Mouse (Mus musculus): ENCODE measurements around the gene Efs.

The Efs gene

DNA sequence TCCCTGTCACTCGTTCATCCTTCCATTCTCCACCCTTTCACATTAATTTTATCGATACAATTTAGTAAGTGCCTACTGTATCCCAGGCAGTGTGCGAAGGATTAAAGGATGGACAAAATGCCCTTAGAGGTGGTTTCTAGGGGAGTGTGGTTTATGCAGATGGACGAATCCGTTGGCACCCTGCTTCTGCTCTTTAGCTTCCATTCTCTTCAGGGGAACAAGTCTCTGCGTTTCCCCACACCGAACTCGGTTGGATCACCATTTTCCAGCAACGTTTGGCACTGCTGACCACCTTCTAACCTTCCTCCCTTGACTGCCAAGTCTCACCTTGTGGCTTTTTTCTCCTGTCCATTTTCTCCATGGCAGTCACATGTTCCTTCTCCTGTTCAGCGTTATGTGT lies 12.6 kb downstream of the Efs start:
- no peak for DNase-seq

DNA sequence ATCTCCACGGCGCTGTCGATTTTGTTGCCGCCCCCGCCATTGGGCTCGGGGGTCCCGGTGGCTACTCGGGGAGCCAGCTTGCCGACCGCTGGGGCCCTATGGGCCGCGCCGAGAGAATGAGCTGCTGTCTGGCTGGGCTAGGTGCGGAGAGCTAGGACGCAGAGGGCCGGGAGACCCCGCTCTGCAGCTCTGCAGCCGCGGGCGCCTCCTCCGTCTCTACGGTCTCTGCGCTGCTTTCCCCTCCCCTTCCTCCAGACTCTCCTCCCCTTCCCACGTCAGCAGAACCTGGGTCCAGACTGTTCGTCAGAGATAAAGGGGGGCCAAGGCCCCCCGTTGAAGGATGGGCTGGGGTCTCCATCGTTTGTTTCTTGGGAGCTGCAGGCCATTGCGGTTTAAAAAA lies 13.0 kb downstream of the Efs start, which contains the start of gene Slc22a17:
Gene Slc22a17 (minus strand): TSS at position 247 of the 400 bp plus-strand sequence.
- DNase-seq: peak; percentile 45

DNA sequence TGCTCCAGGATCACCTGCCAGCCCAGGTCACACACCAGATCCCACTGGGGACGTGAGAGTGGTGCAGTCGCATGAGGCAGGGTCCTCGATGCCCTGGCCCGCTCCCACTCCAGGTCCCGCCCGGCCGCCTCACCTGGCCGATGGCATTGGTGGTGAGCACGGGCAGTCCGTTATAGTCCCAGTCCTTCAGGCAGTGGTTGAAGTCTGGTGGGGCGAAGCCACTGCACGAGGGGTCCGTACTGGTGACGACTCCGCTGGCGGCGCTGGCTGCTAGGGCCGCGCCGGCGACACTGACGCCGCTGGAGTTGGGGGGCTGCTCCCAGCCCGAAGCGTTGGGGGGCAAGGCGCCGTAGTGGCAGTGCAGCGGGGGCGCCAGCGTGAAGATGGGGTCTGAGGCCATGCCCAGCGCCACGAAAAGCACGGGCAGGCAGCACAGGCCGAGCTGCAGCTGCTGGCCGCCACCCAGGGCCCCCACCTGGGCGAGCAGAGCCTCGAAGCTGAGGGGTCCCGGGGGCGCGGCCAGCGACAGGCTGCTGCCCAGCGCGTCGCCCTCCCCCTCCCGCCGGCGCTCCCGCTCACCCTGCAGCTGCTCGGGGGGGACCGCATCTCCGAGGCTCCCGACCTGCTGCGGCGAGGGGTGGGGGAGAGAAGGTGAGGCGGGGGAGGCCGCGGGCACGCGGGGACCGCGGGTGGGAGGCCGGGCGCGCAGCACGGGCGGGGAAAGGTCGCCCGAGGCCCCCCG lies 13.6 kb downstream of the Efs start:
- peak; percentile 14 for DNase-seq

DNA sequence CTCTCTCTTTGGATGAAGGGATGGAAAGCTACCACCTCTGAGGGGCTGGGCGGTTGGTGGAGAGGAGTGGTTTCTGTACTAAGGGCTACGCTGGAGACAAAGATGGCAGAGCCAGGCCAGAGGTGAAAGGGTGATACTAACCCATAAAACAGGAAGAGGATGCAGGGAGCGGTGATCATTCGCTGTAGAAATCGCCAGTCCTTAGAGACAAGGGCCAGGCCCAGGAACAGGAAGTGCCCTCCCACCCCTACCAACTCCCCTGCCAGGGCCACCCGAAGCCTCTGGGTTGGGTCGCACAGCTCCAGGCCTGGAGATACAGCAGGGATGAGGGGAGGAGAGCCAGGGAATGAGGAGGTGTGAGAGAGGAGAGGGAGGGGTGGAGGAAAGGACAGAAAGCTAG lies 17.2 kb downstream of the Efs start:
- DNase-seq: no peak

DNA sequence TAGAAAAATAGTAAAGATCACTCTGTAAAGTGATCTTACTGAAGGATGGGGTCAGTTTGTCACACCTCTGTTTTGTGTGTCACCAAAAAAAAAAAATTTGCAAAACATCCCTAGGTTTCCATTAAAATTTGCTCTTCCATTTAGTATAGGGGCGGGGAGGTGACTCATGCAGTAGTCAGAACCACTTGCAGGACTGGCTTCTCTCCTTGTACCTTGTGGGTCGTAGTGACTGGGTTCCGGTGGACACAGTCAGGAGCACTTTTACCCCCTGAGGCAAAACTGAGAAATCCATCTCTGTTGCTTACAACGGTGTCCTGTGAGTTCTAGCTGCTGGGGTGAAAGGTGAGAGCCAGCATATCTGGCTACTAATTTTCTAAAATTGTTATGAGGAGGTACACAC lies 22.3 kb downstream of the Efs start:
- no peak for DNase-seq

DNA sequence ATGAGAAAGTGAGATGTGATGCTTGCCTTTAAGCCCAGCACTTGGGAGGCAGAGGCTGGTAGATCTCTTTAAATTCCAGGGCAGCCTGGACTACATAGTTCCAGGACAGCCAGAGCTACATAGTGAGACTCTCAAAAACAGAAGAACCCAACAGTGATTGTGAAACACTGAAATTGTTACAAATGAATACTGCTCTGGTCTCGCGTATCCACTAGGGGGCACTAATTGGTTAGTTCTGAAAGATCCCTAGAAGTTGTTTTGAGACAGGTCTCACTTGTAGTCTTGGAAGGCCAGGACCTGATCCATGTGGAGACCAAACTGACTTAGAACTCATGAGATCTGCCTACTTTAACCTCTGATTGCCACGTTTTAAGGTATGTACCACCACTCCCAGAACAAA lies 25.5 kb downstream of the Efs start:
- peak; percentile 61 for DNase-seq

DNA sequence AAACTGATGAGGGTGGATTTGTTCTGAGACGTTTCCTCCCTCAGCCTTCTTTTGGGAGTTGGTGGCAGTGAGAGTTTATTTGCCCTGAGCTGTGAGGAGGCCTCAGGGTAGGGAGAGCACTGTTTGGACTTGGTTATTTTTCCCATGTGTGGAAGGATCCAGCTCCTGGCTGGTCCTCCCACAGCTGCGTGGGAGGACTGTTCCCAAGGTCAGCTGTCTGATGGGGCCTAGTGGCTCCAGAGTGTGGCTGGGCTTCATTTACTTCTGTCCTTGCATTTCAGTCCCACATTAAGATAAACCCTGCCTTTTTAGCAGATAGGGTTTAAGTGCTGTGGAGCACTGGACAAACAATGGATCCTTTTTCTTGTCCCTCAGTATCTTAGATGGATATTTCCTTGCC lies 28.5 kb downstream of the Efs start:
- DNase-seq: no peak

DNA sequence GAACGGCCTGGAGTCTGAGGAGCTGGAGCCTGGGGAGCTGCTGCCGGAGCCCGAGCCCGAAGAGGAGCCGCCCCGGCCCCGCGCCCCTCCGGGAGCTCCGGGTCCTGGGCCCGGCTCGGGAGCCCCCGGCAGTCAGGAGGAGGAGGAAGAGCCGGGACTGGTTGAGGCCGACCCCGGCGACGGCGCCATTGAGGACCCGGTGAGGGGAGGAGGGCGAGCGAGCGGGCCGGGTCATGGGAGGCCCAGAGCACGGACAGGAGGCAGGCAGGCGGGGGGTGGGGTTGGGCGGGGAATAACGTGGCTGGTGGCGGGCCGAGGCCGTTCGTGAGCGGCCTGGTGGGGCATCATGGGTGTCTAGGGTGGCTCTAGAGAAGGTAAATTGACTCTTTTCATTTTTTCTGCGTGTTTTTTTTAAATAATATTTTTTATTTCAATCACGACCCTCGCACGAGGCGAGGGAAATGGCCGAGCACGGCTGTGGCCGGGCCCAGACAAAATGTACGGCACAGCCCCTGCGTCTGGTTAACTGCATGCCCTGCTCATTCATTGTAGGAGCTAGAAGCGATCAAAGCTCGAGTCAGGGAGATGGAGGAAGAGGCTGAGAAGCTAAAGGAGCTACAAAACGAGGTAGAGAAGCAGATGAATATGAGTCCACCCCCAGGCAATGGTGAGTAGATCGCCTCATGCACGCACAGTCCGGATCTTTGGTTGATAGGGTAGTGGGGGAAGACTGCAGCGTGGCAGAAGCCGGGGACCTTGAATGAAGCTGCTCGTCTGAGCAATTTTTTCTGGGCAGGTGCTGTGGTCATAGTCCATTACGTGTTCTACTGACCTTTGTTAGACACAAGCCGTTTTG lies 31.4 kb downstream of the Efs start:
- DNase-seq: peak; percentile 66

DNA sequence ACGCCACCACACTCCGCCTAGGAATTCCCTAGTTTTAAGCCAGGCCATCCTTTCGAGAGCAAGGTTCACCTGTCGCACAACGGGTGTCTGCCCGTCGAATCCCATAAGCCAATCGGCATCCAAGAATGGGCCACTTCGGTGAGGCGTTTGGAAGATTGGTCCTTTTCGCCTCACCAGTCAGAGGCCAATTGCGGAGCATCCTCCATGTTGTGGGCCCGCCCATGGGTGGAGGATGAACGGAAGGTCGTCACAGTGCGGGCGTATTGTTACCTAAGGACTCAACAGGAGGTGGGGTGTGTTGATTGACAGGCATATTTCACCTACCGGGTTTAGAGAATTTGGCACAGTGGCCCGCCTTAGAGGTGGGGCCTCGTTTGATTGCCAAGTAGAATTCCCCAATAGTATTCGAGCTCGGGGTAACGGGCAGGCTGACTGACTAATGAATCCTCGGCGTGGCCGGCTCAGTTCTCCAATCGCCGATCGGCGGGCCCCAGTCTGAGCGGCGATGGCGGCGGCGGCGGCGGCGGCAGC lies 32.2 kb downstream of the Efs start:
- DNase-seq: peak; percentile 97

DNA sequence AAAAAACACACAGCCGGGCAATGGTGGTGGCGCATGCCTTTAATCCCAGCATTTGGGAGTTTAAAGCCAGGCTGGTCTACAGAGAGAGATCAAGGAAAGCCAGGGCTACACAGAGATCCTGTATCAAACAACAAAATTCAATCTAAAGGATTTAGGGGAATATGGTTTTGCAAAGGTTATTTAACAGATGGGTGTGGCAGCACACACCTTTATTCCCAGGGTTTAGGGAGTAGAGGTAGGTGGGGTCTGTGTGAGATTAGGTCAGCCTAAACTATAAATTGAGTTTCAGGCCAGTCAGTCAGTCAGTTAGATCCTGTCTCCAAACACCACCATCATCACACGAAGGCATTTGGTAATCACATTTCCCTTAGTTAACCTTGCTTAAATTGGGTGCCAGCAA lies 33.7 kb downstream of the Efs start, which contains the start of gene Pabpn1:
Gene Pabpn1 (plus strand): TSS at position 301 of the 400 bp plus-strand sequence.
- DNase-seq: no peak

DNA sequence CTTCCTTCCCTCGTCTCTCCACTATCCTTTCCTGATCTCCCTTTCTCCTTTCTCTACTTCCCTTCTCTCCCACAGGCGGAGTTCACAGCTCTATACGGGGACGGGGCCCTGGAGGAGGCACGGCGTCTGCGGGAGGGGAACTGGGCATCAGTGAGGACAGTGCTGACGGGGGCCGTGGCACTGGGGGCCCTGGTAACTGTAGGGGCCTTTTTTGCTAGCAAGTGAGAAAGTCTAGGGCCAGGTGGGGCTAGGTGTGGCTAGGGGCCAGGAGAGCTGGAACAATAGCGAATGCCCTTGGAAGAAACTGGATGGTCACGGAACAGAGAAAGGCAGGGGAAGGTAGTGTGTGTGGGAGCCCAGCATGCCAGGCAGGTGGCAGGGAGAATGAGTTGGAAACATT lies 40.6 kb downstream of the Efs start:
- DNase-seq: no peak

DNA sequence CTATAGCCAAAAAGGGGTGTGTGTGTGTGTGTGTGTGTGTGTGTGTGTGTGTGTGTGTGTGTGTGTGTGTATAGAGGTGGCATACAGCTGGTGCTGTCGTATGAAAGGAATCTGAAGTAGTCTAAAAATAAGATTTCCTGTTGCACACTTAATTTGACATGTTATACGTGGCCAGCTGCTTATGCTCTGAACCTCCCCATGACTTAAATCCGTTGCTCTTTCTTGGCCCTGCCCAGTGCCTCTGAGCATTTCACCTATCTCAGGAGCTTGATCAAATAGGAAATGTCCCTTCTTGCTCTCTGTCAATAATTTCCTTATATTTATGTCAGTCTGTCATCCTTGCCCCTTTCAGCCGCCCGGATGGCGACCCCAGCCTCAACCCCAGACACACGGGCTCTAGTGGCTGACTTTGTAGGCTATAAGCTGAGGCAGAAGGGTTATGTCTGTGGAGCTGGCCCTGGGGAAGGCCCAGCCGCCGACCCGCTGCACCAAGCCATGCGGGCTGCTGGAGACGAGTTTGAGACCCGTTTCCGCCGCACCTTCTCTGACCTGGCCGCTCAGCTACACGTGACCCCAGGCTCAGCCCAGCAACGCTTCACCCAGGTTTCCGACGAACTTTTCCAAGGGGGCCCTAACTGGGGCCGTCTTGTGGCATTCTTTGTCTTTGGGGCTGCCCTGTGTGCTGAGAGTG lies 41.8 kb downstream of the Efs start:
- DNase-seq: no peak

DNA sequence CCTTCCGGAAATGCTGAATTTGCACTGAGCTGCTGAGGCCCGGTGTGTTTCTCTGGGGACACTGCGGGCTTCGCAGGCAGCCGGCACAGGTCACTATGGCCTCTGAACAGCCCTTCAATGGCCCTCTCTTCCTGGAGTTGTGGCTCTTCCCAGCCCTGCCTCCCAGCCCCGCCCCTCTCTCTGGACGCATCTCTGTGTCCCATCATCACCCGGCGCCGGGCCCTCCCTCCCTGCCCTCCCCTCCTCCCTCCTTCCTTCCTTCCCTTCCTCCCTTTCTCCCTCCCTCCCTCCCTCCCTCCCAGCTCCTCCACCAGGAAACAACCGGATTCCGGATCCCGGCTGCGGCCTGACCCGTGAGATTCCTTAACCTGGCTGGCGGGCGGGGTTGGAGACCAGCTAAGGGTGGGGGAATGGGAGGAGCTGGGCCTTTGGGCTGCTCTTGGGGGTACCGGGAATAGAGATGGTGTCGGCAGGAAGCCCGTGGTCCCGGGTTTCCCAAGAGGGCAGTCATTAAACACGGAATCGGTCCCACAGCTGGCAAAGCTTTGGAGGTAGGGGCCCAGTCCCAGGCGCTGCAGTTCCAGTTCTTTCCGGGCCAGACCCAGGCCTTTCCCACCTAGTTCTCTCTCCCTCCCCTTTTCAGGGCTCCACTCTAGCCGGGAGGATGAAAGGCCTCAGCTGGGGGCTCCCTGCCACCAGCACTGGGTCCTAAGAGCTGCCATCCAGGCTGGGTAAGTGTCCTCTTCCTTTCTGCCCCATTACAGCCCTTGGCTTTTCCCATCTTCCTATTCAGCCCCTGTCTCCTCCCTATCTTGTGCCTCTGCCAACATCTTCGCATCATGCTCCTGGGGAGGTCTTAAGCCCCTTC lies 42.5 kb downstream of the Efs start, which contains the start of the genes Bcl2l2 and Gm20521:
Gene Bcl2l2 (plus strand): TSS at position 224 of the 868 bp plus-strand sequence.
Gene Gm20521 (plus strand): TSS at position 288 of the 868 bp plus-strand sequence.
- DNase-seq: peak; percentile 18

DNA sequence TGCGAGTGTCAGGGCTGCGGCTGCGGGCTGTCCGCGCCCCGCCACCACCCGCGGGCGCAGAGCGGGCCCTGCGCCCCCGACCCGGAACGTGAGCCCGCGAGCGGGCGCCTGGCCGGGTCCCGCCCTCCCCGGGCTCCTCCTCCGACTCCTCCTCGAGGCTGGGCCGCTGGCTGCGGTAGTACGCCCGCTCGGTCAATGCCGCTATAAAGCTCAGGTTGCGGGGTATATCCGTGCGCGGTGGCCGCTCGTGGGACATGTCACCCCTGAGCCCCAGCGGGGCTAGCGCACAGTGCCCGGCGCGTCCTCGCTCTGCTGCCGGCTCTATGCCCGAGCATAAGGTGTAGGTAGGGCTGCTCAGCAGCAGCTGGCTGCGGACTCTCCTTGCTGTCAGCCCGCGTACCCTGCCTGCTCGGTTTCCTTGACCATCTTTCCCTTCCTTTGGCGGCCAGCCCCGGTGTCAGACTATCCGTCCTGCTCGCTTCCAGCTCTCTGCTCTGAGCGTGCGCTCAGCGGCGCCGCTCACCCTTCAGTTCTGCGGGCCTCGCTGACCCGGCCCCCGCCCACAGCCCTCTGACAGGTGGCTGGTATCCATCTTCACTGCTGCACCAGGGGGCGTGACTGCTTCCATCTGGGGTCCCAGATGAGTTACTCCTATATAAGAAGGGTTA lies 48.7 kb downstream of the Efs start, which contains the start of gene Ppp1r3e:
Gene Ppp1r3e (minus strand): TSS at position 503 of the 668 bp plus-strand sequence.
- DNase-seq: peak; percentile 68

DNA sequence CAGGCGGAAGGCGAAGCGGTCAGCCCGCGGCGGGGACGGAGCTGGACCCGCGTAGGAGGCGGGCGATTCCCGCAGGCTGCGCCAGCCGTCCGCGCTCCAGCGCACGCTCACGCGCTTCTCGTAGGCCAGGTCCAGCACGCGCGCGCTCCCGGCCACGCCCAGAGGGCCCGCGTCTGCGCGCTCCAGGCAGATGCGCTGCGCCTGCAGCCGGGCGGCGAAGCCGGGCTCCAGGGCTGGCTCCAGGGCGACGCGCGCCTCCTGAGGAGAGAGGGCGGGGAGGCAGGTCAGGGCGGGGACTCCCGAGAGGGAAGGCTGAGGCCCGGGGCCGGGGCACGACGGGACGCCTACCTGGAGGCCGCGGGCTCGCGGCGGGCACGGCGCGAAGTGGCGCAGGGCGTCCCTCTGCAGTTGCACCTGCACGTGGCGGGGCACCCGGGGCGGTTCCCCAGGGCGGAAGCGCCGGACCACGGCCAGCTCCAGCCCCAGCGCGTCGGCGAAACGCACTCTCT lies 49.3 kb downstream of the Efs start:
- peak; percentile 83 for DNase-seq

DNA sequence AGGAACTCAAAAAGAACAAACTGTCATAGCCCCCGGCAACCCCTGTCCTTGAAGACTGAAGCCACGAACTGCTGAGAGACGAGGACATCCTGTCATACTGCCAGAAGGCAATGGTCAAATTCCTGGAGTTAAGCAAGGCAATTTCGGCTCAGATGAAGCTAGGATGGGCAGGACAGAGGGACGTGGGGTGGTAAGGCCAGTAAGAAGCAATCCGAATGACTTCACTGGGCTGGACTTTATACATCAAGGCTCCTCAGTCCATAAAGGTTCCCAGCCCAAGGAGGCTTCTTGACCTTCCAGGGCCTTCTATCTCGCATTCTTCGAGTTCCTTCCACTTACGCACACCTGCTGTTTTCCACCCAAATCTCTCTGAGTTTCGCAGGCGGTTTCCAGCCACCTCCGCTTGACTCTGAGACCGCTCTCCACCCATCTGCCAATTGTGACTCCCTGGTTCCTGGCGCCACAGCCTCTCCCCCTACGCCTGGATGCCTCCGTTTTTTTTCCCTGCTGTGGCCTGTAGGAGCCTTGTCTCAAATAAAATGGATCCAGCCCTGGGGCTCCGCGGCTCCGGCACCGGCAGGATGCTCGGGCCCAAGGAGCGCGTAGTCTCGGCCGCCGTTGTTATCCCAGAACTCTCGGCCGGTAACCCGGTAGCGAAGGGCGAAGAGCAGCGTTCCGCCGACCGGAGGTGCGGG lies 49.9 kb downstream of the Efs start:
- DNase-seq: no peak

DNA sequence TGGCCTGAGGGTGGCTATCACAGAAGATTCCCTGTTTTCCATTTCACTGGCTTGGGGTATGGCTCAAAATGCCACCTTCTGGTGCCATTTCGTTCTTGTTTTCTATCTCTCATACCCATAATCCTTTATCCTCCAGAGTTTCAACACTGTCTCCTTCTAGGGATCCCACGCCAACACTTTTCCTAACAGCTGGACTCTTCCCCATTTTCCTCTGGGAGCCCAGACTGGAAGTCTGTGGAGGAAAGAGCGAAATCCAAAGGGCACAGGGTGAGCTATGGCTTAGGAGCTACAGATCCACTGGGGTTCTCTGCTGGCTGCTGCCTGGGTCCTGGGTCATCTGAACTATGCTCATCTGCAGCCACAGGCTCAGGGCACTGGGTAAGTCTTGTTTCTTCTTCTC lies 51.8 kb downstream of the Efs start:
- no peak for DNase-seq

DNA sequence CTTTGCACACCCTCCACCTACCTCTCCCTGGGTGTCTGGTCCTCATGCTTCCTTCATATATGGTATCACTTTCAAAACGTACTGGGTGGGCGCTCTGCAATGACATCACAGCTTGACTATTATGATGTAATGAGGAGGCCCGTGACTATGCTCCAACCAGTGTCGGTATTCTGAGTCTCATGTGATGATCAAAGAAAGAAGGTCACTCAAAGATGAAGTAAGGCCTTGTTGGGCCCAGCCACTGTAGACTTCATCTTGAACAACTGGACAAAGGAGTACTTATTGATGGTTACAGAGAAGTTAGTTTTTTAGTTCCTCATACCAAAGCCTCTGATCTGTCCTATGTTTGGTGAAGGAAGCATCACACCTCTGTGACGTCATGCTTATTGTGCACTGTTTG lies 55.1 kb downstream of the Efs start, which contains the start of gene Homez:
Gene Homez (minus strand): TSS at position 101 of the 400 bp plus-strand sequence.
- DNase-seq: no peak

DNA sequence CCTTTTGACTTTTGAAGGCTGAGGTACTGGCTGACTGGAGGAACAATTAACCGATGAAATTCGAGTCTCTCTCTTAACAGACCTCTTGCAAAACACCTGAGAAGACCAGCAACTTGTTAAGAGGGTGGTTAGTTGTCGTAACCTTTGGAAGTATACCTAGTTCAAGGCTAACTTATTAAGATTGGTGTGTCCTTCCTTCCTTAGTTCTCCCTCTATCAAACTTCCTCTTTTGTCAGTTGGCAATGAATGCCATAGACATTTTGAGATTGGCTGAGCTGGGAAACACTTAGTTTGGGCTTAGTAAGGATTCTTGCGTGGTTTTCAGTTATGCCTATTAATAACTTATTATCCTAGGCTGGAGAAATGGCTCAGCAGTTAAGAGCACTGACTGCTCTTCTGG lies 57.9 kb downstream of the Efs start:
- DNase-seq: no peak

DNA sequence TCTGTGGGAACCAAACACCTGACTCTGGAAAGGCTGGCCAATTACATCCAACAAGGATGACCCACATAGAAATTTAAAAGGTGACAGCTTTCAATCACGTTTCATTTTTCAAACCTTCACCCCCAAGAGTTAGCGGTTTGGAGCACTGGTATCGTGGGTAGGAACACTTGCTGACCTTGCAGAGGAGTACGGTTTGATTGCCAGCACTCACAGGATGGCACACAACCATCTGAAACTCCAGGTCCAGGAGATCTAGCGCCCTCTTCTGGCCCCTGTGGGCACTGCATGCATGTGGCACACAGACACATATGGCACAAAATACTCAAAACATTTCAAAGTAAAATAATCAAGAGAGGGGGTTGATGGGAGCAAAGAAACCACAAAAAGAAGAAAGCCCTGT lies 59.0 kb downstream of the Efs start:
- DNase-seq: peak; percentile 53

Data from thymus, postnatal 25 days (tissue).